Mouse (Mus musculus): ENCODE results near the gene Dnajc11.

- TF ChIP-seq CTCF (IDR thresholded peaks at IDR 0.05; ENCODE audit: low read depth): peak; percentile 100
- no peak for TF ChIP-seq EP300 (IDR thresholded peaks at IDR 0.05; ENCODE audit: low read depth)
These were observed at the start of gene Dnajc11 for GRCm38 (mm10) chr4:151933505-151934214.

All from liver, postnatal 0 days (tissue).